Mouse (Mus musculus) liver, adult 2 months (tissue): Measurements from ENCODE around the gene Osbp2.

Experiments used
- CTCF ChIP-seq: fragments of 200-500 bp; IDR thresholded peaks from 2 replicates; pipeline ENCODE4 v1.5.1; 2011; ENCODE audit warnings: low read depth, low read length, control low read depth
- POLR2A ChIP-seq: fragments of 200-500 bp; IDR thresholded peaks from 2 replicates; pipeline ENCODE4 v1.6.1; 2011; ENCODE audit warnings: low read length, control low read depth; ENCODE audit not compliant: insufficient read depth; ENCODE audit errors: extremely low read depth

DNA sequence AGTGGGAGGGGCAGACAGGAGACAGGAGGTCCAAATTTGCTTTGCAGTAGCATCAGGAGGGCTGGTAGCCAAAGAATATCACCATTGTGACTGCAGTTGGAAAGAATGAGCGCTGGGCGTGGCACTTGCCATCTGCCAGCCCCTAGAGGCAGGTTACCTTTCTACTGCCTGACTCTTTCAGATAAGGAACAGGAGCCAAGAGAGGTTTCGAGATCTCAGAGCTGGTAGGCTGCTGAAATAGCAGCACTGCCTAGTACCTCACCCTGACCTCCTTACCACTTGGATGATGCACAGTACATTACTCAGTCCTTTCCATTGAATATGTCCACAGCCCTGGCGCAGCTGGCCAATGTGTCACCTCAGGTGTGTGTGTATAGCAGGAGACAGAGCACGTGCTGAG is 23.6 kb upstream of the Osbp2 start:
- TF ChIP-seq CTCF (no peak), POLR2A (no peak)
